Mouse (Mus musculus) stomach, postnatal 0 days (tissue): Measurements from ENCODE around the gene Rhox4f. TPM values are rescaled to one million over a fixed set of nuclear protein-coding genes. Genes with fewer than 3 reads are reported as not detected.
"Not testable (repeated sequence)": the region's sequence is repeated elsewhere in the genome, so short reads cannot be mapped to it uniquely, and the experiment has no call there.

ENCODE experiments used
- ATAC-seq: fragments of 200-750 bp; cut with Nextera tagmentation; 2 replicates; pipeline ENCODE4 v1.8.0; 2017; ENCODE audit not compliant: low FRiP score, low TSS enrichment
- DNase-seq: peaks from one replicate; pipeline ENCODE4 v3.0.0-alpha.2; 2016; ENCODE audit warnings: low spot score
- H3K27ac ChIP-seq: fragments of 300-500 bp; sonication (generic); replicated peaks from 2 replicates; pipeline ENCODE4 v1.5.1; 2014; ENCODE audit warnings: mild to moderate bottlenecking, control low read depth
- H3K27me3 ChIP-seq: fragments of 300-500 bp; sonication (generic); 2 replicates; pipeline ENCODE4 v1.6.1; 2014; ENCODE audit warnings: low read length; ENCODE audit not compliant: control insufficient read depth, insufficient read depth
- H3K36me3 ChIP-seq: fragments of 300-500 bp; sonication (generic); 2 replicates; pipeline ENCODE4 v1.6.1; 2014; ENCODE audit warnings: low read length, mixed read lengths; ENCODE audit not compliant: control insufficient read depth, insufficient read depth
- H3K4me1 ChIP-seq: fragments of 300-500 bp; sonication (generic); replicated peaks from 2 replicates; pipeline ENCODE4 v1.6.1; 2014; ENCODE audit warnings: antibody characterized with exemption; ENCODE audit not compliant: control insufficient read depth, insufficient read depth
- H3K4me2 ChIP-seq: fragments of 300-500 bp; sonication (generic); replicated peaks from 2 replicates; pipeline ENCODE4 v1.6.1; 2014; ENCODE audit warnings: low read depth, mild to moderate bottlenecking, control low read depth, moderate library complexity
- H3K4me3 ChIP-seq: fragments of 300-500 bp; sonication (generic); 2 replicates; pipeline ENCODE4 v1.5.1; 2014; ENCODE audit warnings: low read depth, low read length, control low read depth
- H3K9ac ChIP-seq: fragments of 300-500 bp; sonication (generic); 2 replicates; pipeline ENCODE4 v1.6.1; 2014; ENCODE audit warnings: mild to moderate bottlenecking, low read length, control low read depth, mixed read lengths
- H3K9me3 ChIP-seq: fragments of 300-500 bp; sonication (generic); 2 replicates; pipeline ENCODE4 v1.6.1; 2016; ENCODE audit warnings: low read length; ENCODE audit not compliant: control insufficient read depth
- WGBS: fragments of 180-500 bp; shearing (Covaris S2); extraction: QIAGEN DNeasy Blood & Tissue Kit; methylation state at CpG from one replicate; pipeline ENCODE4 v1.1.7; 2014; 5-methylcytosine and 5-hydroxymethylcytosine counted together
- polyA plus RNA-seq: library from polyadenylated mRNA; unstranded; fragments of >200 nt; fragmentation: Nextera tagmentation; extraction: Ambion mirVana; gene quantifications from 2 replicates; pipeline ENCODE4 v1.2.1, GENCODE M21; 2015

Rhox4f gene
- polyA plus RNA-seq = not detected in 2 replicates

DNA sequence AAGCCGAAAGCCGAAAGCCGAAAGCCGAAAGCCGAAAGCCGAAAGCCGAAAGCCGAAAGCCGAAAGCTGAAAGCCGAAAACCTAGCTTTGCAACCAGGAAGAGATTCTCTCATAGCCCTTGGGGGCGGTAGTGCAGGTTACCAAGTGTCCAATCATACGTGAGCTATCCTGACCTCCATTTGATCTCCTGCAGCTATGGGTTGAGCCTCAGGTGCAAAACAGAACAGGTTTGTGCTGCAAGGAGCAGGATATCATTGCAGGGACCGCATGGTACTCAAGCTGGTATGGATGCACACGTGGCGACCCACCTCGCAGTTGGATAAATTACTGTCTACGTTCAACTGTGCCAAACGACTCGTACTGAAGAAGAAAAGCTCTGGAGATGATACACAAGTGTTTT, at the start of gene Rhox4f:
TSS of gene Rhox4f (minus strand) at position 101 of the 400 bp plus-strand sequence.
- H3K36me3 ChIP-seq, DNase-seq, H3K4me1 ChIP-seq, H3K4me2 ChIP-seq, H3K27me3 ChIP-seq, H3K27ac ChIP-seq, ATAC-seq, H3K9me3 ChIP-seq, H3K9ac ChIP-seq, H3K4me3 ChIP-seq: not testable (repeated sequence)
- WGBS = 95% methylated on average over 15 of the region's 19 CpGs

DNA sequence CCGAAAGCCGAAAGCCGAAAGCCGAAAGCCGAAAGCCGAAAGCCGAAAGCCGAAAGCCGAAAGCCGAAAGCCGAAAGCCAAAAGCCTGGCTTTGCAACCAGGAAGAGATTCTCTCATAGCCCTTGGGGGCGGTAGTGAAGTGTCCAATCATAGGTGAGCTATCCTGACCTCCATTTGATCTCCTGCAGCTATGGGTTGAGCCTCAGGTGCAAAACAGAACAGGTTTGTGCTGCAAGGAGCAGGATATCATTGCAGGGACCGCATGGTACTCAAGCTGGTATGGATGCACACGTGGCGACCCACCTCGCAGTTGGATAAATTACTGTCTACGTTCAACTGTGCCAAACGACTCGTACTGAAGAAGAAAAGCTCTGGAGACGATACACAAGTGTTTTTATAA, 43.7 kb upstream of the Rhox4f start, which contains the start of gene Rhox4g:
TSS of gene Rhox4g (minus strand) at position 101 of the 400 bp plus-strand sequence.
- H3K9me3 ChIP-seq, H3K4me2 ChIP-seq, H3K4me1 ChIP-seq, ATAC-seq, H3K4me3 ChIP-seq, H3K27me3 ChIP-seq, H3K27ac ChIP-seq, DNase-seq, H3K36me3 ChIP-seq, H3K9ac ChIP-seq: not testable (repeated sequence)
- 91% methylated on average over 14 of the region's 20 CpGs for WGBS

DNA sequence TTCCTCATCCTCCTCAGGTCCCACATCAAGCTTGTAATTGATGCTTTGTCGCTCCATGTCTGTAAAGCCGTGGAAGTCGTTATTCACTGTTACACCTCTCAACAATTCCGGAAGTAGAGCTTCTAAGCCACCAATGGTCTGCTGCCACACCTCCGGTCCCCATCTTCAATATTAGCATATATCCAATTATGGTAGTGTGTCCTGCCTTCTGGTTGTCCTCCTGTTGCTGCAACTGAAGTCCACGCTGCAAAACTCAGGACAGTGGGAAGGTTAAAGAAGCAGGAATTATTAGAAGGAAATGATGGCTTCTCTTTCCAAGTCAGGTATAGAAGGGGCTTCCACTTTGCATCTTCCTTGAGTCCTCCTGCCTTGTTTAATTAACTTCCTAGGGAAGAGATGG, 35.9 kb upstream of the Rhox4f start, which contains the start of gene Rhox2g:
TSS of gene Rhox2g (minus strand) at position 101 of the 400 bp plus-strand sequence.
- H3K4me3 ChIP-seq = not testable (repeated sequence)

DNA sequence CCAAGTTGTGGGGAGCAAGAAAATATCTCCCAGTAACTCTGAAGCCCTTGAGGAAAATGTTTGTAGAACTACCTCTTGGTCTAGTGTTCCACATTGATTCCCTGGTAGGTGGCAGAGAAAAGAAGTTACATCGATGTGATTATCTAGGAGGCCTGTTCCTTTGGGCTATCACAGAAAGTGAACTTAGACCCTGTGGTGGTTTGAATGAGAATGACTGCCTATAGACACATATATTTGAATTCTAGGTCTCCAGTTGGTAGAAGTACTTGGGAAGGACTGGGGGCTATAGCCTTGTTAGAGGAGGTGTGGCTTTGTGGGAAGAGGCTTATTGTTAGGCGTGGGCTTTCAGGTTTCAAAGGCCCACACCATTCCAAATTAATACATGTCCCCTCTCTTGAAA, 21.0 kb upstream of the Rhox4f start, which contains the start of gene Rhox3g:
TSS of gene Rhox3g (minus strand) at position 101 of the 400 bp plus-strand sequence.
- not testable (repeated sequence) for H3K36me3 ChIP-seq, H3K4me3 ChIP-seq, H3K9me3 ChIP-seq, H3K27me3 ChIP-seq, DNase-seq, H3K9ac ChIP-seq, H3K4me2 ChIP-seq, ATAC-seq, H3K27ac ChIP-seq, H3K4me1 ChIP-seq
- WGBS = 89% methylated on average over 2 of the region's 2 CpGs

More for the DNA sequence above, 35.9 kb upstream of the Rhox4f start, which contains the start of gene Rhox2g:
- H3K9ac ChIP-seq, H3K9me3 ChIP-seq, DNase-seq, H3K27me3 ChIP-seq, H3K27ac ChIP-seq, H3K36me3 ChIP-seq, H3K4me2 ChIP-seq, H3K4me1 ChIP-seq, ATAC-seq: not testable (repeated sequence)
- 89% methylated on average over 6 of the region's 6 CpGs for WGBS

DNA sequence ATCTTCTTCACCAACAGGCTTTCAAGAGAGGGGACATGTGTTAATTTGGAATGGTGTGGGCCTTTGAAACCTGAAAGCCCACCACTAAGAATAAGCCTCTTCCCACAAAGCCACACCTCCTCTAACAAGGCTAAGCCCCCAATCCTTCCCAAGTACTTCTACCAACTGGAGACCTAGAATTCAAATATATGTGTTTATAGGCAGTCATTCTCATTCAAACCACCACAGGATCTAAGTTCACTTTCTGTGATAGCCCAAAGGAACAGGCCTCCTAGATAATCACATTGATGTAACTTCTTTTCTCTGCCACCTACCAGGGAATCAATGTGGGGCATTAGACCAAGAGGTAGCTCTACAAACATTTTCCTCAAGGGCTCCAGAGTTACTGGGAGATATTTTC, 26.8 kb downstream of the Rhox4f start, which contains the start of gene Rhox3f:
TSS of gene Rhox3f (plus strand) at position 301 of the 400 bp plus-strand sequence.
- not testable (repeated sequence) for H3K9me3 ChIP-seq

DNA sequence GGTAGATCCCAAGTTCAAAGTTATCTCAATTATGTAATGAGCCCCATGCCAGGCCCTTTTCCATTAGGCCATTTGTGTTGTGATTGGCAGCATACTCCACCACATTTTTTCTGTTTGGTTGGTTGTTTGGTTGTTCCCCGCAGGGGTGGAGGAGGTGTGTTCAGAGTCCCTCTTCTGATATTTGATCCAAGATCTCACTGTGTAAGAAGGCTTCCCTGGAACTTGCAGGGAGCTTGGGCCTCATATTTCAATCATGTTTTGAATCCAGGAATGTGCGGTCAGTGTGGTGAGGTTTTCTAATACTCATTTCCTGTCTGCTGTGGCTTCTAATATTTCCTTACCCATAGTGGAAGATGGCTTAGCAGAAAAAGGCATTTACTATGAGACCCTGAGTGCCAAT, 34.9 kb downstream of the Rhox4f start:
- not testable (repeated sequence) for H3K4me2 ChIP-seq, H3K9me3 ChIP-seq, H3K36me3 ChIP-seq, ATAC-seq, H3K4me3 ChIP-seq, H3K27me3 ChIP-seq, H3K9ac ChIP-seq, H3K4me1 ChIP-seq, H3K27ac ChIP-seq, DNase-seq
- 39% methylated on average over 2 of the region's 2 CpGs for WGBS

More for the DNA sequence above, 26.8 kb downstream of the Rhox4f start, which contains the start of gene Rhox3f:
- not testable (repeated sequence) for H3K9ac ChIP-seq, H3K4me1 ChIP-seq, H3K36me3 ChIP-seq, H3K27me3 ChIP-seq, H3K4me2 ChIP-seq, H3K4me3 ChIP-seq, DNase-seq, H3K27ac ChIP-seq, ATAC-seq

DNA sequence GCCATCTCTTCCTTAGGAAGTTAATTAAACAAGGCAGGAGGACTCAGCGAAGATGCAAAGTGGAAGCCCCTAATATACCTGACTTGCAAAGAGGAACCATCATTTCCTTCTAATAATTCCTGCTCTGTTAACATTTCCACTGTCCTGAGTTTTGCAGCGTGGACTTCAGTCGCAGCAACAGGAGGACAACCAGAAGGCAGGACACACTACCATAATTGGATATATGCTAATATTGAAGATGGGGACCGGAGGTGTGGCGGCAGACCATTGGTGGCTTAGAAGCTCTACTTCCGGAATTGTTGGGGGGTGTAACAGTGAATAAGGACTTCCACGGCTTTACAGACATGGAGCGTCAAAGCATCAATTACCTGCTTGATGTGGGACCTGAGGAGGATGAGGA, 36.4 kb downstream of the Rhox4f start, which contains the start of gene Rhox2f:
TSS of gene Rhox2f (plus strand) at position 301 of the 400 bp plus-strand sequence.
- H3K4me1 ChIP-seq, H3K27me3 ChIP-seq, H3K36me3 ChIP-seq, H3K4me3 ChIP-seq, H3K4me2 ChIP-seq, H3K27ac ChIP-seq, ATAC-seq, H3K9me3 ChIP-seq, H3K9ac ChIP-seq, DNase-seq: not testable (repeated sequence)
- 95% methylated on average over 6 of the region's 8 CpGs for WGBS

DNA sequence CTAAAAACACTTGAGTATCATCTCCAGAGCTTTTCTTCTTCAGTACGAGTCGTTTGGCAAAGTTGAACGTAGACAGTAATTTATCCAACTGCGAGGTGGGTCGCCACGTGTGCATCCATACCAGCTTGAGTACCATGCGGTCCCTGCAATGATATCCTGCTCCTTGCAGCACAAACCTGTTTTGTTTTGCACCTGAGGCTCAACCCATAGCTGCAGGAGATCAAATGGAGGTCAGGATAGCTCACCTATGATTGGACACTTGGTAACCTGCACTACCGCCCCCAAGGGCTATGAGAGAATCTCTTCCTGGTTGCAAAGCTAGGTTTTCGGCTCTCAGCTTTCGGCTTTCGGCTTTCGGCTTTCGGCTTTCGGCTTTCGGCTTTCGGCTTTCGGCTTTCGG, 50.4 kb downstream of the Rhox4f start, which contains the start of gene Rhox4e:
TSS of gene Rhox4e (plus strand) at position 301 of the 400 bp plus-strand sequence.
- not testable (repeated sequence) for DNase-seq, H3K36me3 ChIP-seq, H3K4me1 ChIP-seq, H3K4me3 ChIP-seq, H3K4me2 ChIP-seq, H3K9ac ChIP-seq, H3K27ac ChIP-seq, H3K27me3 ChIP-seq, H3K9me3 ChIP-seq, ATAC-seq
- WGBS = 98% methylated on average over 7 of the region's 18 CpGs
